Mouse (Mus musculus) lung, postnatal 0 days (tissue): ENCODE data around the gene Tmem87b.

ENCODE experiments used
- CTCF ChIP-seq: IDR thresholded peaks from 2 replicates; pipeline ENCODE4 v1.5.1; 2016; ENCODE audit warnings: antibody characterized with exemption, mild to moderate bottlenecking
- EP300 ChIP-seq: IDR thresholded peaks from 2 replicates; pipeline ENCODE4 v1.6.1; 2016; ENCODE audit warnings: antibody characterized with exemption, mild to moderate bottlenecking, control low read depth

DNA sequence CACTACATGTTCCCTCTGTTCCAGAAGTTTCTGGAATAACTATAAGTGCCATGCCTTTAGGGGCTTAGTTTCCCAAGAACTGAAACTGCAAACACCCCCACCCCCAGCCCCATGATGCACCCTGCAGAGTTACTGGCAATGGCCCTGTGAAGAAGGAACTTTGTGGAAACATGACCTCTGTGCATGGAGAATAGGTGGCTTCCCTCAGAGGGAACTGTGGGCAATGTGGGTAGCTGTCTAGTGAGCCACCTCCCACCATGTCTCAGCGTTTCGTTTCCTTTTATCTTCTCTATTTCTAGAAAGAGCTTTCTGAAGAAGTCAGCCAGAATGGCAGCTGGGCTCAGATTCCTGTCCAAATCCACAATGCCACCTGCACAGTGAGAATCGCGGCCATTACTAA, 46.9 kb upstream of the Tmem87b start:
- TF ChIP-seq EP300 (no peak), CTCF (no peak)
